Mouse (Mus musculus) A20 (cell line): ENCODE results near the gene Nol3.

ENCODE experiments used
- DNase-seq: peaks from one replicate; pipeline ENCODE4 v3.0.0-alpha.2; 2011; ENCODE audit warnings: low read depth, low spot score

The Nol3 gene

GRCm38 (mm10) chr8:105263244-105263912 is 12.6 kb upstream of the Nol3 start:
- DNase-seq: peak; percentile 53

- peak; percentile 90 for DNase-seq
These were observed 11.6 kb upstream of the Nol3 start, which contains the start of the genes Tradd and Fbxl8 for GRCm38 (mm10) chr8:105264024-105264982. Gene Tradd, minus strand, starts transcription at chr8:105264609. Gene Fbxl8, plus strand, starts transcription at chr8:105264648.

GRCm38 (mm10) chr8:105265128-105265527 is 10.8 kb upstream of the Nol3 start:
- peak; percentile 87 for DNase-seq

- DNase-seq: peak; percentile 49
These were observed 9.2 kb upstream of the Nol3 start for GRCm38 (mm10) chr8:105266775-105267174.

GRCm38 (mm10) chr8:105268342-105269074 is 7.4 kb upstream of the Nol3 start:
- no peak for DNase-seq

GRCm38 (mm10) chr8:105269075-105269458 is 6.9 kb upstream of the Nol3 start:
- no peak for DNase-seq

GRCm38 (mm10) chr8:105269461-105269947 is 6.4 kb upstream of the Nol3 start, which contains the start of gene Hsf4:
Gene Hsf4, plus strand, starts transcription at chr8:105269801.
- DNase-seq: no peak

GRCm38 (mm10) chr8:105270101-105270915 is 5.6 kb upstream of the Nol3 start:
- DNase-seq: no peak

GRCm38 (mm10) chr8:105270916-105271186 is 5.1 kb upstream of the Nol3 start:
- DNase-seq: no peak

GRCm38 (mm10) chr8:105275387-105275786 is 553 bp upstream of the Nol3 start:
- DNase-seq: no peak

GRCm38 (mm10) chr8:105276292-105277120 is 566 bp downstream of the Nol3 start:
- no peak for DNase-seq

GRCm38 (mm10) chr8:105278911-105279334 is 3.0 kb downstream of the Nol3 start:
- no peak for DNase-seq

GRCm38 (mm10) chr8:105280567-105280966 is 4.6 kb downstream of the Nol3 start:
- no peak for DNase-seq

GRCm38 (mm10) chr8:105281821-105282220 is 5.9 kb downstream of the Nol3 start:
- DNase-seq: no peak

- DNase-seq: no peak
These were observed 6.3 kb downstream of the Nol3 start for GRCm38 (mm10) chr8:105282239-105282638.

GRCm38 (mm10) chr8:105283074-105283473 is 7.1 kb downstream of the Nol3 start:
- DNase-seq: no peak

- no peak for DNase-seq
These were observed 9.6 kb downstream of the Nol3 start for GRCm38 (mm10) chr8:105285514-105285913.

- no peak for DNase-seq
These were observed 11.0 kb downstream of the Nol3 start for GRCm38 (mm10) chr8:105286907-105287306.

- DNase-seq: no peak
These were observed 12.3 kb downstream of the Nol3 start for GRCm38 (mm10) chr8:105288231-105288630.
